Mouse (Mus musculus) liver, embryonic 16.5 days (tissue): ENCODE measurements around the gene Rabgef1. TPM values are rescaled to one million over a fixed set of nuclear protein-coding genes. Genes with fewer than 3 reads are reported as not detected.
A peak's percentile ranks its signal among the peaks of the same experiment; 100 is the strongest.

Experiments
- ATAC-seq: fragments of 200-750 bp; cut with Nextera tagmentation; 2 replicates; pipeline ENCODE4 v1.8.0; 2017; ENCODE audit warnings: low read depth, mild to moderate bottlenecking, moderate number of reproducible peaks, moderate library complexity
- H3K27ac ChIP-seq: fragments of 300-500 bp; sonication (generic); 2 replicates; pipeline ENCODE4 v1.5.1; 2014; ENCODE audit warnings: mild to moderate bottlenecking, low read length
- H3K27me3 ChIP-seq: fragments of 300-500 bp; sonication (generic); 2 replicates; pipeline ENCODE4 v1.6.1; 2014; ENCODE audit warnings: low read depth, low read length, mixed read lengths; ENCODE audit not compliant: control insufficient read depth, insufficient read depth
- H3K36me3 ChIP-seq: fragments of 300-500 bp; sonication (generic); 2 replicates; pipeline ENCODE4 v1.6.1; 2014; ENCODE audit warnings: mild to moderate bottlenecking; ENCODE audit not compliant: control insufficient read depth, insufficient read depth
- H3K4me1 ChIP-seq: fragments of 300-500 bp; sonication (generic); 2 replicates; pipeline ENCODE4 v1.6.1; 2014; ENCODE audit warnings: low read depth, low read length, mixed read lengths; ENCODE audit not compliant: control insufficient read depth
- H3K4me2 ChIP-seq: fragments of 300-500 bp; sonication (generic); 2 replicates; pipeline ENCODE4 v1.6.1; 2014; ENCODE audit warnings: low read depth, low read length, mixed read lengths
- H3K4me3 ChIP-seq: fragments of 300-500 bp; sonication (generic); 2 replicates; pipeline ENCODE4 v1.5.1; 2014; ENCODE audit warnings: low read depth, mild to moderate bottlenecking, low read length
- H3K9ac ChIP-seq: fragments of 300-500 bp; sonication (generic); 2 replicates; pipeline ENCODE4 v1.6.1; 2014; ENCODE audit warnings: low read depth, low read length
- H3K9me3 ChIP-seq: fragments of 300-500 bp; sonication (generic); replicated peaks from 2 replicates; pipeline ENCODE4 v1.6.1; 2016; ENCODE audit warnings: low read length; ENCODE audit not compliant: control insufficient read depth
- WGBS: fragments of 180-500 bp; shearing (Covaris S2); extraction: QIAGEN DNeasy Blood & Tissue Kit; methylation state at CpG from one replicate; pipeline ENCODE4 v1.1.7; 2014; ENCODE audit not compliant: insufficient replicate concordance; 5-methylcytosine and 5-hydroxymethylcytosine counted together
- polyA plus RNA-seq: library from polyadenylated mRNA; unstranded; fragments of >200 nt; fragmentation: Nextera tagmentation; extraction: Ambion mirVana; gene quantifications from 2 replicates; pipeline ENCODE4 v1.2.1, GENCODE M21; 2015

Rabgef1 gene
- polyA plus RNA-seq, 1 experiment from 2014 or later, result 20.9 TPM

DNA sequence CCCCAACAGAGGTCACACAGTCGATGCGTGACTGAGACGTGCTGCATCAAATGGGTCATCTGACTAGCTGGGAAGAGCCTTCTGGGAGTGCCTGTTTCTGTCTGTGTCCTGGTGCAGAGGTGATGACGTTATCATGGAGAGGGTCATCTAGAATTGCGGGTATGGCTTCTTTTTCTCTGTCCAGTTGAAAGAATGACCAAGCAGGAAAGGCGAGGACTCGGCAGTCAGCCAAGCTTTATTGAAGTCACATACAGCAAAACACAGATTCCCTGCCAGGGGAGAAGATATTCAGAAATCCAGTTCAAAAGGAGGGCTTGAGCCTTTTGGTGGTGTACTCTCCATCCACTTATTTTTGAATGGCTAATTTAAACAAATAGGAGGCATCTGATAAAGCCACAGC is 28.5 kb upstream of the Rabgef1 start:
- no peak overlapping the region for H3K9ac ChIP-seq
- H3K27ac ChIP-seq, result peak overlapping the region; percentile 98
- H3K4me3 ChIP-seq, result no peak overlapping the region

DNA sequence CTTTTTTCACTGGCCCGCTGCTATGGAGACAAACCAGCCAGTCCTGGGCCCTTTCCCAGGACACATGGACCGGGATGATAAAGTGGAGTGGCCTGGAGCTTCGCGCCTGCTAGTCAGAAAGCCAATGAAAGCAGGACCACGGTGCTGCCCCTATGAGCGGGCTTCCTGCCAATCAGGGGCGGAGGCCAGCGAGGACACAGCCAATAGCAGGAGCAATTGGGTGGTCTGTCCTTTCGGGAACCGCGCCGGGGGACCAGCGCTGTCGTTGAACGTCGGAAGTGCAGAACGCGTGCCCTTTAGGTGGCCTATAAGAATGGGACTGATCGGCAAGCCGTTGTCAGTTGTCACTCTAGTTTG is 27.6 kb upstream of the Rabgef1 start:
- Histone ChIP-seq H3K9me3 (no peaks in the 10 kb centered on the region), H3K9ac (peak overlapping the region; percentile 65), H3K4me2 (peak overlapping the region; percentile 95), H3K4me3 (peak overlapping the region; percentile 85), H3K27me3 (no peaks in the 10 kb centered on the region), H3K27ac (peak overlapping the region; percentile 98), H3K4me1 (peaks cover 30% of the 10 kb centered on the region), H3K36me3 (peaks cover 6% of the 10 kb centered on the region)
- 3% methylated on average over 20 of the region's 20 CpGs for WGBS
- ATAC-seq, result peak; percentile 45

More for the DNA sequence above, 28.5 kb upstream of the Rabgef1 start:
- Histone ChIP-seq H3K36me3 (no peaks in the 10 kb centered on the region), H3K27me3 (no peaks in the 10 kb centered on the region), H3K4me2 (peak overlapping the region; percentile 95), H3K4me1 (peaks cover 30% of the 10 kb centered on the region), H3K9me3 (no peaks in the 10 kb centered on the region)
- ATAC-seq, result no peak
- WGBS, result 82% methylated on average over 7 of the region's 7 CpGs

DNA sequence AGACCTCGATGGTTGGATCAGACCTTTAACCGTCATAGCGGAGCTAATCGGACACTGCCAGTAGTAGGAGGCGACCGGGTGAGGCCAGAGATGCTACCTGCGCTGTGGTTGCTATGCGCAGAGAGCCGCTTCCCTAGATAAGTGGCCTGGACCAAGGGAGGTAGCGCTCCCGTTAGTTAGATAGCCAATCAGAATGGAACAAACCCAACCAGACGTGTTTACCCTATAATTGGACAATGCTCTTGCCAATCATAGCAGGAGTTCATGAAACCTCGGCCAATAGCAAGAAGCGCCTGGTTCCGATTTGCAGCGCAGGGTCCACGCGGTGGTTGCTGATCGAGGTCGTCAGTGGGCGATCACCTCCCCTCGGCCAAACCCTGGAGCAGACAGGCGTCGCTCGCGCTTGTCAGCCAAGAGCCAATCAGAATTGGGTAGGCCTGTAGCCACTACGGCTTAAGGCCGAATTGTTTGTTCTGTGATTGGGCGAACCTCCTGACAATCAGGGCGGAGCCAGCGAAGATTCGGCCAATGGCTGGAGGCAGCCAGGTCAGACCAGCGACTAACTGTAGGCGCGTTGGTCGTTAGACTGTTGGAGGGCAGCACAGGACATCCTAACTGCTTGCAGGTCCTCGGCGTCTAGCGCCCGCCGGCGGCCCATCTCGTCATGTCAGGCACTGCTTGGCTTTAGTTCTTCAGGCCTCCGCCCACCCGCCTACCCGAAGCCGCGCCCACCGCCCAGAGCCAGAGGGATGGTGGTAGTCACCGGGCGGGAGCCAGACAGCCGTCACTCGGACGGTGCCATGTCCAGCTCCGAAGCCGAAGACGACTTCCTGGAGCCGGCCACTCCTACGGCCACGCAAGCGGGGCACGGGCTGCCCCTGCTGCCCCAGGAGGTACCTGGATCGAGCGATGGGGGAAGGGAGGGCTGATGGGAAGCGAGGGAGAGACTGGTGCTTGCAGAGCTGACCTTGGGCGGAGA is 27.0 kb upstream of the Rabgef1 start, which contains the start of gene Kctd7:
TSS of gene Kctd7 (plus strand) at position 528 of the 979 bp plus-strand sequence.
- Histone ChIP-seq H3K9me3 (no peaks in the 10 kb centered on the region), H3K4me2 (peak within 1 kb of the TSS; percentile 95), H3K4me3 (peak within 1 kb of the TSS; percentile 85), H3K4me1 (peaks cover 28% of the 10 kb centered on the region), H3K36me3 (peaks cover 6% of the 10 kb centered on the region), H3K9ac (peak within 1 kb of the TSS; percentile 87), H3K27ac (peak within 1 kb of the TSS; percentile 98), H3K27me3 (no peaks in the 10 kb centered on the region)
- under 1% methylated on average over 66 of the region's 66 CpGs for WGBS
- peak; percentile 91 for ATAC-seq

DNA sequence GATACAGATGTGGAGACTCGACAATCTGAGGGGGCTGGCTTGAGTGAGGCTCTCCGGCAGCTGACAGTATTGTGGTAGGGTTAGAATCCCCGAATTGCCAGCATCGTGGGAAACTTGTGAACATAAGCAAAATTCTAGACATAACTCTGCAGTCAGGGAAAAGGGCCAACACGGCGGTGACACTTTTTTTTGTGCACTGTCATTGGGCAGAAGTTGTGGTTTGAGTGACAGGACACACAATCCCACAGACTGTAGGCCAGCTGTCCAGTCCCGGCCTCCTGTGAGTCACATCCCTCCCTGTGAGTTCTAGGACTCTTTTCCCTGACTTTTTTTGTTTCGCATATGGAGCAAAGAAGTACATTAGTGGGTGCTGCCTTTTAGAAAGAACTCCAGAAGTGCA is 25.6 kb upstream of the Rabgef1 start:
- H3K9ac ChIP-seq, result 0 out of 2 replicates have a peak overlapping the region, but pooled peaks have one; percentile 23
- ATAC-seq, result no peak
- H3K4me3 ChIP-seq, result peak overlapping the region; percentile 85
- H3K36me3 ChIP-seq, result peaks cover 6% of the 10 kb centered on the region
- H3K4me1 ChIP-seq, result peaks cover 28% of the 10 kb centered on the region
- no peak overlapping the region for H3K27ac ChIP-seq
- 59% methylated on average over 8 of the region's 8 CpGs for WGBS
- H3K27me3 ChIP-seq, result no peaks in the 10 kb centered on the region
- H3K4me2 ChIP-seq, result peak overlapping the region; percentile 95
- H3K9me3 ChIP-seq, result no peaks in the 10 kb centered on the region

DNA sequence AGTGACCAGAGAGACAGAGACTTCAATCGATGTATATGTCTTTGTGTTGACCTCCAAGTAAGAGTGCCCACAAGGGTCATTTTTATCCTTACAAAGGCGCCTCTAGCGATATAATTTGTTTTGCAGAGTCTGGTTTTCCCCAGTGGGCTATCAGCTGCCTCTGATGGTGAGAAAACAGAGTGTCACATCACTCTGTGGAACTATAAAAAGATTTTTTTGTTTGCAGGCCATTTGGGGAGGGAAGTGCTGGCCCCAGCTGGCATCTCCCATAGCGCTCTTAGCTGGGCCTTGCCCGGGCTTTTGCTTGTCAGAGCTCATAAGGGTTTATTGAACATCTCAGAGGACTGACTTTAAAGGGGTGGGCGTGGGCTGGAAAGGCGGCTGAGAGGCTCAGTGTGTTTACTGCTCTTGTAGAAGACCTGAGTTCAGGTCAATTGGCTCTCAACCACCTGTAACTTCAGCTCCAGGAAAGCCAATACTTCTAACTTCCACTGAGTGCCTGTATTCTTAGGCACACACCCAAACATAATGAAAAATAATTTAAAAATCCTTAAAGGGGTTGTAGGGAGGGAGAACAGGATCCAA is 21.8 kb upstream of the Rabgef1 start:
- Histone ChIP-seq H3K4me3 (no peak overlapping the region), H3K9me3 (no peaks in the 10 kb centered on the region), H3K27ac (no peak overlapping the region), H3K27me3 (no peaks in the 10 kb centered on the region), H3K9ac (no peak overlapping the region), H3K4me1 (peaks cover 13% of the 10 kb centered on the region), H3K36me3 (peaks cover 20% of the 10 kb centered on the region), H3K4me2 (no peak overlapping the region)
- no peak for ATAC-seq
- 76% methylated on average over 7 of the region's 7 CpGs for WGBS

DNA sequence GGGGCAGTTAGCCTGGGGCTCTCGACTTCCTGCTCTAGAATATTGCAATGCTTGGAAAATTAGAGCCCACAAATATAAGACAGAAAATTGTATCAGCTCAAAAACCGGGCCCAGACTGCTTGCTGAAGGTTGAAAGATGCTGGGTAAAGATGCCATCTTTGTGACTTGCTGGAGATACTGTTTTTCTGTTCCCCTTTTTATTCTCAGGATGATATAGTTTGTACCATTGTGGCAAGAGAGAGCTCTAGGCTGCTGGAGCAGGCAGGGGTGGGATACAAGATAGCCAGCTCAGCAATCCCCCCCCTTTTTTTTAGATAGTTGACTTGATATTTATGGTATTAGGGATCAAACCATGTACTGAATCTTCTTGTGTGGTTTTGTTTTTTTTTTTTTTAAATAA is 17.3 kb upstream of the Rabgef1 start:
- Histone ChIP-seq H3K4me2 (no peak overlapping the region), H3K4me1 (no peaks in the 10 kb centered on the region), H3K36me3 (peaks cover 14% of the 10 kb centered on the region), H3K27me3 (no peaks in the 10 kb centered on the region), H3K9ac (no peak overlapping the region), H3K9me3 (no peaks in the 10 kb centered on the region), H3K4me3 (no peak overlapping the region), H3K27ac (no peak overlapping the region)
- no peak for ATAC-seq
- WGBS, result 70% methylated on average over 2 of the region's 2 CpGs

DNA sequence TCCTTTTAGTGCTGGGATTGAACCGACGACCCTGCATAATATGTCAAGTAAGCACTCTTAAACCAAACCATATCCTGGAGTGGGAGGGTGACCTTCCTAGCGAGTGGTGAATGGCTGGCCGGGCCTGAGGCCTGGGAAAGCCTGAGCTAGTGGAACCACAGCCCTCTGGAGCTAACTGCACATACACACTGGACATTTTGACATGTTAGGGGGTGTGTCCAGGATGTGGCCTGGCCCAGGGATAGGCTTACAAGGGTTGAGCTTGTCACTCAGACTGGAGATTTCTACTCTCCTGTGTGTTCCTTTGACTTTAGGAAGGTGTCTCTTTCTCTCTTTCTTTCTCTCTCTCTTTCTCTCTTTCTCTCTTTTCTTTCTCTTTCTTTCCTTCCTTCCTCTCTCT is 13.1 kb upstream of the Rabgef1 start:
- H3K27me3 ChIP-seq, result no peaks in the 10 kb centered on the region

DNA sequence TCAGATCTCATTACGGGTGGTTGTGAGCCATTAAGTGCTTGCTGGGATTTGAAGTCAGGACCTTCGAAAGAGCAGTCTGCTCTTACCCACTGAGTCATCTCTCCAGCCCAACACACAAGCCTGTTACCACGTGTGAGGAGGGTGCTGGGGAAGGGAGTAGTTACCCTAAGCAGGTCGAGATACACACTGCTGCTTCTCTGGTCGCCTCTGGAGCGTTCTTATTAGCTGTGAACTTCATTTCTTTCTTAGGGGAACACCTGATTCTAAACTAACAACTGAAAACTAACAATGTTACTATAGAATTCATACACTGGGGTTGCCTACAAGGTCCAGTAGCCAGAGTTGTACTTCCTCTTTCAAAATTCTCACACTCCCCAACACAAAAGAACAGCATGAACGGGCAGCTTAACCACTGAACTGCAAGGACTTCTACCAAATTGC is 11.8 kb upstream of the Rabgef1 start:
- no peak for ATAC-seq
- 39% methylated on average over 7 of the region's 7 CpGs for WGBS

More for the DNA sequence above, 13.1 kb upstream of the Rabgef1 start:
- no peak for ATAC-seq
- WGBS, result 67% methylated on average over 4 of the region's 4 CpGs
- H3K36me3 ChIP-seq, result peaks cover 1% of the 10 kb centered on the region; the same call in 1 of the 2 replicates
- H3K9ac ChIP-seq, result no peak overlapping the region
- no peak overlapping the region for H3K4me2 ChIP-seq
- no peaks in the 10 kb centered on the region for H3K9me3 ChIP-seq
- H3K27ac ChIP-seq, result no peak overlapping the region
- no peak overlapping the region for H3K4me3 ChIP-seq
- H3K4me1 ChIP-seq, result peaks cover 1% of the 10 kb centered on the region

DNA sequence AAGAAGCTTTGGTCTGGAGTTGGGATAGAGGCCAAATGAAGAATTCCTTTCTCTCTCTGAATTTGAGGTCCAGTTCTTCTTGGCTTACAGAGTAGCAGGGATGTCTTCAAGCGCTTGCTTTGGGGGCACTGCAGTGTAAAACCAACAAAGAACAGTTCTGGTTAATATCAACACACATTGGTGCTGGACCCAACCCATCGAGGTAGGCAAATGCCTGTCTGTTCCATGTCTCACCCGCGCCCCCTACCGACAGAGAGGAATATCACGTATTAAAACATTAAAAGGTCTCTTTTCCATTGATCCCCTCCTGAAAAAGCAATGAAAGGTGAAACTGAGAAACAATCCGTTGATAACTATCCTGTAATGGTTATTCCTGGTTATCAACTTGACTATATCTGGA is 7.9 kb upstream of the Rabgef1 start:
- ATAC-seq, result peak; percentile 61; the same call in 1 of the 2 replicates
- no peaks in the 10 kb centered on the region for H3K27me3 ChIP-seq
- H3K9me3 ChIP-seq, result no peaks in the 10 kb centered on the region
- H3K4me2 ChIP-seq, result no peak overlapping the region
- H3K9ac ChIP-seq, result no peak overlapping the region
- H3K27ac ChIP-seq, result no peak overlapping the region
- H3K4me3 ChIP-seq, result no peak overlapping the region
- peaks cover 18% of the 10 kb centered on the region for H3K4me1 ChIP-seq
- no peaks in the 10 kb centered on the region for H3K36me3 ChIP-seq
- 2% methylated on average over 7 of the region's 7 CpGs for WGBS

More for the DNA sequence above, 11.8 kb upstream of the Rabgef1 start:
- H3K27ac ChIP-seq, result no peak overlapping the region
- H3K4me2 ChIP-seq, result no peak overlapping the region
- H3K36me3 ChIP-seq, result no peaks in the 10 kb centered on the region
- H3K4me1 ChIP-seq, result peaks cover 10% of the 10 kb centered on the region
- no peaks in the 10 kb centered on the region for H3K27me3 ChIP-seq
- H3K9ac ChIP-seq, result no peak overlapping the region
- no peaks in the 10 kb centered on the region for H3K9me3 ChIP-seq
- no peak overlapping the region for H3K4me3 ChIP-seq
